Mouse (Mus musculus): Measurements from ENCODE around the gene Zfp51. TPM values are rescaled to one million over a fixed set of nuclear protein-coding genes. Genes with fewer than 3 reads are reported as not detected.

The Zfp51 gene
- total RNA-seq, 2 experiments from 2014 or later = 6.8 to 7.0 TPM

Other genes with a start within 250 kb of the Zfp51 start
- not detected for gene Vmn1r234, start 224.3 kb upstream of the Zfp51 start, total RNA-seq (2021)
- not detected for gene Vmn1r235, start 194.0 kb upstream of the Zfp51 start, total RNA-seq (2021)
- gene Vmn1r236, start 167.4 kb upstream of the Zfp51 start, total RNA-seq (2021) = not detected
- gene Vmn1r237, start 138.5 kb upstream of the Zfp51 start, total RNA-seq (2021) = not detected
- gene Zfp677, start 66.6 kb upstream of the Zfp51 start, total RNA-seq (2021) = 1 to 10 TPM; 2.6 to 3.6 TPM
- 1 to 10 TPM; 1.5 to 2.2 TPM for gene Zfp54, start 27.1 kb upstream of the Zfp51 start, total RNA-seq (2021)
- gene Zfp53, start 38.6 kb downstream of the Zfp51 start, total RNA-seq (2021) = 1 to 10 TPM; 4.1 to 6.3 TPM
- gene Zfp52, start 85.2 kb downstream of the Zfp51 start, total RNA-seq (2021) = 10 to 100 TPM; 20.0 to 23.6 TPM
- 10 to 100 TPM; 10.3 to 11.4 TPM for gene Zfp948, start 116.6 kb downstream of the Zfp51 start, total RNA-seq (2021)
- 1 to 10 TPM; 5.1 to 5.5 TPM for gene Zfp983, start 200.2 kb downstream of the Zfp51 start, total RNA-seq (2021)
- gene Gm10226, start 241.5 kb downstream of the Zfp51 start, total RNA-seq (2021) = 1 to 10 TPM; 3.9 to 4.9 TPM

Data from adrenal gland, postnatal 10 days (tissue).